Mouse (Mus musculus) embryonic facial prominence, embryonic 14.5 days (tissue): ENCODE data around the gene Sbno1. TPM values are rescaled to one million over a fixed set of nuclear protein-coding genes. Genes with fewer than 3 reads are reported as not detected.

ENCODE experiments used
- ATAC-seq: fragments of 200-750 bp; cut with Nextera tagmentation; 2 replicates; pipeline ENCODE4 v1.8.0; 2017; ENCODE audit warnings: low read depth, moderate number of reproducible peaks, moderate TSS enrichment
- DNase-seq: peaks from one replicate; pipeline ENCODE4 v3.0.0-alpha.2; 2015; ENCODE audit warnings: low spot score
- H3K27ac ChIP-seq: fragments of 300-500 bp; sonication (generic); replicated peaks from 2 replicates; pipeline ENCODE4 v1.5.1; 2014; ENCODE audit warnings: low read depth, mild to moderate bottlenecking, low read length, moderate library complexity
- H3K27me3 ChIP-seq: fragments of 300-500 bp; sonication (generic); replicated peaks from 2 replicates; pipeline ENCODE4 v1.6.1; 2014; ENCODE audit warnings: low read length; ENCODE audit not compliant: control insufficient read depth, insufficient read depth
- H3K36me3 ChIP-seq: fragments of 300-500 bp; sonication (generic); 2 replicates; pipeline ENCODE4 v1.6.1; 2014; ENCODE audit warnings: low read length, mixed read lengths; ENCODE audit not compliant: control insufficient read depth, insufficient read depth
- H3K4me1 ChIP-seq: fragments of 300-500 bp; sonication (generic); 2 replicates; pipeline ENCODE4 v1.6.1; 2014; ENCODE audit warnings: antibody characterized with exemption, low read length; ENCODE audit not compliant: control insufficient read depth, insufficient read depth
- H3K4me2 ChIP-seq: fragments of 300-500 bp; sonication (generic); 2 replicates; pipeline ENCODE4 v1.6.1; 2014; ENCODE audit warnings: low read depth, mild to moderate bottlenecking, low read length, moderate library complexity, mixed read lengths
- H3K4me3 ChIP-seq: fragments of 300-500 bp; sonication (generic); 2 replicates; pipeline ENCODE4 v1.5.1; 2014; ENCODE audit warnings: low read depth, mild to moderate bottlenecking, low read length
- H3K9ac ChIP-seq: fragments of 300-500 bp; sonication (generic); 2 replicates; pipeline ENCODE4 v1.6.1; 2014; ENCODE audit warnings: low read depth, mild to moderate bottlenecking, low read length, moderate library complexity, mixed read lengths
- H3K9me3 ChIP-seq: fragments of 300-500 bp; sonication (generic); 2 replicates; pipeline ENCODE4 v1.6.1; 2016; ENCODE audit warnings: low read length; ENCODE audit not compliant: control insufficient read depth
- WGBS: fragments of 180-500 bp; shearing (Covaris S2); extraction: QIAGEN DNeasy Blood & Tissue Kit; methylation state at CpG from one replicate; pipeline ENCODE4 v1.1.7; 2014; 5-methylcytosine and 5-hydroxymethylcytosine counted together
- polyA plus RNA-seq: library from polyadenylated mRNA; unstranded; fragments of >200 nt; fragmentation: Nextera tagmentation; extraction: Ambion mirVana; gene quantifications from 2 replicates; pipeline ENCODE4 v1.2.1, GENCODE M21; 2014

Gene Sbno1
- polyA plus RNA-seq, 1 experiment from 2014 or later, result 62.7 TPM

DNA sequence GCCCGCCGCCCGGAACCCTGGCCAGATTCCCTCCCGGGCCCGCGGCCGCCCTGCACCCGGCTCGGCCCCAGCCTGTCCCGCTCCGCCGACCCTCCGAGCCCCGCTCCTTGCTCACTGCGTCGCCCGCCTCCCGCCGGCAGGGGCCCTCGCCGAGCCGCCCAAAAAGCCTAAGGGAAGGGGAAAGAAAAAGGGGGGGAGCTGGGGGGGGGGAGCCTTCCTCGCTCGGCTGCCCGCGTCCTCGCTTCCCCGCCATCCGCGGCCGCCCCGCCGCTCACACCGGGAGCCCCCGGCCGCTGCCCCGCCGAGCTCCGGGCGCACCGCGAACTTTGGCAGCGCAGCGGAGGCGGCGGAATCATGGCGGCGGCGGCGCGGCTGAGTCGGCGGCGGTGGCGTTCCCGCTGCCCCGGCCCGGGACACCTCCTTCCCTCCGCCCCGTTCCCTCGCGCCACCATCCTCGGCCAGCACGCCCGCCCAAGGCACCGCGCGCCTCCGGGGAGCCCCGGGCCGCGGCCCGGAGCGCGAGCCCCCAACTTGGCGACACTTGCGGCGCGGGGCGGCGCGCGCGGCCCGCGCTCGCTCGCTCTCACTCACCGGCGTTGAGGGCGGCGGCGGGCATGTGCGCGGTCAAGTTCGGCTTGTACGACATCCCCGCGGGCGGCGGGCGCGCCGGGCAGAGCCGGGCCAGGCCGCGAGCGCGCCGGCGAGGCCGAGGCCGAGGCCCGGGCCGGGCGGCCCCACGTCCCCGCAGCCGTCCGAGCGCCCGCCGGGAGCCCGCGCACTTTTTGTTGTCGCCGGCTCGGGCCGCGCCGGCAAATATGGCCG is 71.9 kb downstream of the Sbno1 start:
- no peaks in the 10 kb centered on the region for H3K9me3 ChIP-seq
- DNase-seq, result peak; percentile 68
- ATAC-seq, result 0 out of 2 replicates have a peak, but pooled peaks have one; percentile 0

DNA sequence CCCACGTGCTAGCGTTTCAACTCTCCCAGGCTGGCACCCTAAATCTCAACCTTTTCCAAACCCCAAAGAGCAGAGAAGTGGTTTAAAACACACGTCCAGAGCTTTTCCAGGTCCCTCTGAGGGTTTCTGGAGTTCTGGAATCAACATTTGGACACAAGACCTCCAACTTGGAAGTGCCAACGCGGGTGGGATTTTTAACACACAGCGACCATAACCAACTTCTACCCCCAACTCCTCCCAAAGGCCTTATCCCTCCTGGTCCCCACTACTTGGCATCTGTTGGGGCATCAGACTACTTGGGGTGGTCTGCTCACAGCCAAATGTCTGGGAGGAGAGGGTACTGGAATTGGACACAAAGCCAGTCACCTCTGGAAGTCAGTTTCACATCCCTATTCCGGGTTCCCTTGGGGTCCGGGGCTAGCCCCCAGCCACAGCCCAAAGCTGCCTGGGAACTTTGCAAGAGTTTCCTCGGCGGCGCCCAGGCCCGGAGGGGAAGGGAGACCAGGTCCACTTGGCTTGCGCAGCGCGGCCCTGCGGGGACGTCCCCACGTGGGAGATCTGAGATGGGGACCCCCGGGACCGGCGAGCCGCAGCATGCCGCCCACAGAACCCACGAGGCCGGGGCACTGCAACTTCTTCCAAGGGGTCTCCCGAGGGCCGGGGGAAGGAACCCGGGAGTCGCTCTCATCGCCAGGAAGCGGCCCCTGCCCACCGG is 72.6 kb downstream of the Sbno1 start:
- Histone ChIP-seq H3K4me2 (peak overlapping the region; percentile 63), H3K36me3 (peaks cover 18% of the 10 kb centered on the region), H3K9ac (peak overlapping the region; percentile 100), H3K27me3 (no peaks in the 10 kb centered on the region), H3K27ac (peak overlapping the region; percentile 99), H3K9me3 (no peaks in the 10 kb centered on the region), H3K4me3 (peak overlapping the region; percentile 93), H3K4me1 (peaks cover 17% of the 10 kb centered on the region)
- WGBS, result 0% methylated on average over 23 of the region's 32 CpGs
- ATAC-seq (no peak), DNase-seq (peak; percentile 39)

More for the DNA sequence above, 71.9 kb downstream of the Sbno1 start:
- Histone ChIP-seq H3K4me1 (peaks cover 17% of the 10 kb centered on the region), H3K36me3 (peaks cover 11% of the 10 kb centered on the region), H3K4me2 (peak overlapping the region; percentile 63), H3K9ac (peak overlapping the region; percentile 100), H3K27ac (peak overlapping the region; percentile 99), H3K4me3 (peak overlapping the region; percentile 93), H3K27me3 (no peaks in the 10 kb centered on the region)
- 2% methylated on average over 17 of the region's 132 CpGs for WGBS

DNA sequence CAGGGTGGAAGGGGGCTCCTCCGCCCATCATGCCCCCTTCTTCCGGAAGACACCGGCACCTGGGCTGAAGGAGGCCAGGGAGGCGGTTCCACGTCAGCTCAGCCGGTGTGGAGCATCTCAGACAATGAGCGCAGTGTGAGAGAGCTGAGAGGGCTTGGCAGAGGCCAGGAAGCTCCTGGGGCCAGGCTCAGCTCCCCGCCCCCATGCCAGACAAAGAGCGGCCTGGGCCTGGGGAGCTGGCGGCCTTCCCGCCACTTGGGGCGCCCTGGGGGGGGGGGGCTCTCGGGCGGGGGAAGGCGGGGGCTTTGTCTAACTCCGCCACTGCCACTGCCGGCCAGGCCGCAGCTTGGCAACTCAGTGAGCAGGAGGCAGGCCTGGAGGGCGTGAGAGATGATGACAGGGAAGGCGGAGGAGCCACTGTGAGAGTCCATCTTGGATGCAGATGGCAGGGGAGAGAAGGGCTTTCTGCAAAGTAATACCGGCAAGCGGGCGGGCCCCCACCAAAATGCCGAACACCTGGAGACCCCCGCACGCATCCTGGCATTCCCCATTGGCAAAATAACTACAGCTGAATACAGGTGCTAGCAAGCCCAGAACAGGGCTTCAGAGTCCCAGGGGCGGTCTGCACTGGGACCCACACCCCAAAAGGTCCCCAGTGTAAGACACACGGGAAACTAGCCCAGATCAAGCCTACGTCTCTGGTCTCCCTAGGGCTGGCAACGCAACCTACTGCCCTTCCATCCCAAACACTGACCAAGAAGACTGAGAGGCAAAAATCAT is 73.5 kb downstream of the Sbno1 start:
- WGBS, result under 1% methylated on average over 21 of the region's 30 CpGs
- Histone ChIP-seq H3K36me3 (peaks cover 22% of the 10 kb centered on the region), H3K4me3 (peak overlapping the region; percentile 93), H3K27ac (peak overlapping the region; percentile 99), H3K9ac (peak overlapping the region; percentile 100), H3K27me3 (no peaks in the 10 kb centered on the region), H3K4me2 (peak overlapping the region; percentile 63), H3K4me1 (peaks cover 17% of the 10 kb centered on the region), H3K9me3 (no peaks in the 10 kb centered on the region)
- DNase-seq, result peak; percentile 93
- peak; percentile 92 for ATAC-seq

DNA sequence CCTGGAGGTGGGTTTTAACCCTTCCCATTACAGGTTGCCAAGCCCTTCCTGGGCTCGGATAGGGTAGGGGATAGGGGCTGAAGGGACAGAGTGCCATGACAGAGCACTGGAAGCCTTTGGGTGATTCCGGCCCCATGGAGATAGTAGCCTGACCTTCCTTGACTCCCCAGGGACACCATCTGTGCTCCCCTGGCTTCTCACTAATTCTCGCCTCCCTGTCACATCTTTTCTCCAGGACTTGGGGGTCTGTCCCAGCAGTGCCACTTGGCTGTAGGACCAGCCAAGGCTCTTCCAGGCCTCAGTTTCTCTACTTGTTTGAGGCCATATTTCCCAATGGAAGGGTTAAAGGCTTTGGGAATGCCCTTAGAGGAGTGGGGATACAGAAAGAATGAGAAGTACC is 74.2 kb downstream of the Sbno1 start:
- Histone ChIP-seq H3K9me3 (no peaks in the 10 kb centered on the region), H3K4me2 (peak overlapping the region; percentile 63), H3K27me3 (no peaks in the 10 kb centered on the region), H3K4me3 (peak overlapping the region; percentile 93), H3K9ac (peak overlapping the region; percentile 100), H3K27ac (peak overlapping the region; percentile 99), H3K36me3 (peaks cover 27% of the 10 kb centered on the region), H3K4me1 (peaks cover 17% of the 10 kb centered on the region)
- ATAC-seq (no peak), DNase-seq (no peak)
- WGBS, result 38% methylated on average over 3 of the region's 3 CpGs

DNA sequence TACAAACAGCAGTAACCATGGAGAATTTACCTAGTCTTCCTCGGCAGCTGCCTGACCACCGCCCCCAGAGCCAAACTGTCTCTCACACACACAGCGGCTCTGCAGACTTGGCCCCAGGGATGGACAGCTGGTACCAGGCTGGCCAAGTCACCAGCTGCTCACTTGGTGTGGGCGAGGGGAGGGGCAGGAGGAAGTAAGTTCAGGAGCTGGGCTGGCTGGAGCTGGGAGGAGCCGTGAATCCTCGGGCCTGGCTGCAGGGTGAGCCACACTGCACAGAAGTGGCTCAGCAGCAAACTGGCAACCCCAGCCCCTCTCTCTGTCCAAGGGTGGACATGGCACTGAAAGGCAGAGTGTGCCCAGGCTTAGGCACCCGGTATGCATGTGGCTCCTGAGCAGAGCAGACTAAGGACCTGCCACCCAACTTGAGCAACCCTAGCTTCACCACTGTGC is 74.7 kb downstream of the Sbno1 start:
- Histone ChIP-seq H3K27ac (peak overlapping the region; percentile 99), H3K27me3 (no peaks in the 10 kb centered on the region), H3K9me3 (no peaks in the 10 kb centered on the region), H3K4me1 (peaks cover 17% of the 10 kb centered on the region), H3K9ac (peak overlapping the region; percentile 100), H3K4me2 (peak overlapping the region; percentile 63), H3K4me3 (peak overlapping the region; percentile 93), H3K36me3 (peaks cover 32% of the 10 kb centered on the region)
- DNase-seq (peak; percentile 90), ATAC-seq (peak; percentile 55)
- WGBS, result 25% methylated on average over 7 of the region's 7 CpGs

DNA sequence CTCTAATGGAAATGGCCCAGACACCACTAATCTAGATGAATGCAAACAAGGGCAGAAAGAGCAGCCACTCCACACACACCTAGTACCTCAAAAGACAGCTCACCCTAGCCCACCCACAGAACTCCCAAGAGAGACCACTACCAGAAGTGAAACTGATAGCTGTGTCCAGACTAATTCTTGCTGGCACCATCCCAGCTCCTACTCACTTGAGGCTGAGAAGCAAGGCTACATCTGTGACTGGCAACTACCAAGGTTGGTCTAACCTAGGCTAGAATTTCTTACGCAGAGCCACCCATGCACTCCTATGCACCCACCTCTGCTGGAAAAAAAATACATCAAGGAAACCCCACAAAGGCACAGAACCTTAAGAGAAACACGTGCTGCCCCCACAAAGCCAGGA is 75.5 kb downstream of the Sbno1 start:
- Histone ChIP-seq H3K4me3 (no peak overlapping the region), H3K4me1 (peaks cover 17% of the 10 kb centered on the region), H3K36me3 (peaks cover 35% of the 10 kb centered on the region), H3K9me3 (no peaks in the 10 kb centered on the region), H3K9ac (peak overlapping the region; percentile 100; the same call in 1 of the 2 replicates), H3K4me2 (peak overlapping the region; percentile 63), H3K27me3 (no peaks in the 10 kb centered on the region), H3K27ac (peak overlapping the region; percentile 99)
- ATAC-seq, result no peak
- DNase-seq, result peak; percentile 41
- WGBS, result 83% methylated on average over 2 of the region's 2 CpGs

DNA sequence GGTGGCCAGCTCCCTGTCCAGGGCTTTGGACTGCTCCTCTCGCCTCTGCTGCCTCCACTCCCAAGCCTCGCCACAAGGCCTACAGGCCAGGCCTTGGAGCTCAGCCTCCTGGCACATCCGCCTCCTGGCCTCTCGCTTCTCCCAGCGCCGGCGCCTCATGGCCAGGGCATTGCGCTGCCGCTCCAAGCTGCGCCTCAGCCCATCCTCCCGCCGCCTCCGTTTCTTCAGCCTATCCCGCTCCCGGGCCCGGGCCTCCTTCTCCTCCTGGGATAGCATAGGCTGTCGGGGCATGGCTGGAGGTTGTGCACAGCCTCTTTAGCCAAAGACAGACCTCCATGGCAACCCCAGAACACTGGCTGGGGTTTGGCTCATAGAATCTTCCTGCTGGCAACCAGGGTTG is 76.6 kb downstream of the Sbno1 start:
- Histone ChIP-seq H3K27ac (no peak overlapping the region), H3K4me1 (peaks cover 17% of the 10 kb centered on the region), H3K4me3 (no peak overlapping the region), H3K9ac (no peak overlapping the region), H3K36me3 (peaks cover 46% of the 10 kb centered on the region), H3K9me3 (no peaks in the 10 kb centered on the region), H3K27me3 (no peaks in the 10 kb centered on the region), H3K4me2 (no peak overlapping the region)
- 92% methylated on average over 17 of the region's 17 CpGs for WGBS
- ATAC-seq (no peak), DNase-seq (no peak)

DNA sequence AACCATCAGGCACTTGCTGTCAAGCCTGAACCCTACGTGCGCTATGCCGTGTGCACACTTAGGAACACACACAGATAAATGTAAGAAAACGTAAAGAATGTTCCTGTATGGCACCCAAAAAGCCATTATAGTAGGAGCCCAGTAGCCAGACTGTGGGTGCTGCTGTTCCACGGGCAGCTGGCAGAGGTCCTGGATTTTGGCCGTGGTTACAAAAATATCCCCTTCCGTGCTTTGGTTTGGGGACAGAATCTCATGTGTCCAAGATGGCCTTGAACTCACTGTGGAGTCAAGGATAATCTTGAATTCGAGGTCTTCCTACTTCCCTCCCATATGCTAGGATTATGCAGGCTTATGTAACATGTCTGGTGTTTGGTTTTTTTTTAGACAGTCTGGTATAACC is 82.9 kb downstream of the Sbno1 start:
- 73% methylated on average over 8 of the region's 8 CpGs for whole genome bisulfite sequencing
- H3K4me1 ChIP-seq, result no peaks in the 10 kb centered on the region; the same call in 1 of the 2 replicates

More for the DNA sequence above, 82.9 kb downstream of the Sbno1 start:
- Histone ChIP-seq H3K27me3 (no peaks in the 10 kb centered on the region), H3K9me3 (no peaks in the 10 kb centered on the region), H3K9ac (no peak overlapping the region), H3K36me3 (peaks cover 32% of the 10 kb centered on the region), H3K4me3 (no peak overlapping the region), H3K4me2 (no peak overlapping the region), H3K27ac (no peak overlapping the region)
- DNase-seq (no peak), ATAC-seq (no peak)
